Mouse (Mus musculus) adrenal gland, postnatal 14 days (tissue): ENCODE data around the gene Ktn1. TPM values are rescaled to one million over a fixed set of nuclear protein-coding genes. Genes with fewer than 3 reads are reported as not detected.

Experiments
- DNase-seq: peaks from one replicate; pipeline ENCODE4 v3.0.0; 2021; ENCODE audit warnings: mixed read lengths
- total RNA-seq: library from RNA; stranded (reverse); gene quantifications from 2 replicates; pipeline ENCODE4 v1.2.3, GENCODE M21; 2021

The Ktn1 gene
- total RNA-seq, 1 experiment from 2014 or later, result 53.5 TPM

DNA sequence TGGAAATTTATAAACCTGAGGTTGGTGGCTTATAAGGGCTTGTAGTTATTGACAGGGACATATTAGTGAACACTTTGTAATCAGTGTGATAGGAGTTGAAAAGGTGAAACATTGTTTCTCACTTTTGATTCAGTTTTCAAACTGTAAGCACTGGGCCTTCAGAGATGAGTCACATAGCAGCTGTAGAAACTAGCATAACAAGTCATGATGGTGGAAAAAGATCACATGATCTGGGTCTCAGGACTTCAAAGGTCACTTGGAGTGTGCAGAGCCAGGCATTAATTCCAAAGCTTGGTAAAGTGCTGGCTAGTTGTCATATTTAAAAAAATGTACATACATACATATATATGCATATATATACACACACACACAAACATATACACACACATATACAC lies 16.2 kb downstream of the Ktn1 start:
- no peak for DNase-seq

DNA sequence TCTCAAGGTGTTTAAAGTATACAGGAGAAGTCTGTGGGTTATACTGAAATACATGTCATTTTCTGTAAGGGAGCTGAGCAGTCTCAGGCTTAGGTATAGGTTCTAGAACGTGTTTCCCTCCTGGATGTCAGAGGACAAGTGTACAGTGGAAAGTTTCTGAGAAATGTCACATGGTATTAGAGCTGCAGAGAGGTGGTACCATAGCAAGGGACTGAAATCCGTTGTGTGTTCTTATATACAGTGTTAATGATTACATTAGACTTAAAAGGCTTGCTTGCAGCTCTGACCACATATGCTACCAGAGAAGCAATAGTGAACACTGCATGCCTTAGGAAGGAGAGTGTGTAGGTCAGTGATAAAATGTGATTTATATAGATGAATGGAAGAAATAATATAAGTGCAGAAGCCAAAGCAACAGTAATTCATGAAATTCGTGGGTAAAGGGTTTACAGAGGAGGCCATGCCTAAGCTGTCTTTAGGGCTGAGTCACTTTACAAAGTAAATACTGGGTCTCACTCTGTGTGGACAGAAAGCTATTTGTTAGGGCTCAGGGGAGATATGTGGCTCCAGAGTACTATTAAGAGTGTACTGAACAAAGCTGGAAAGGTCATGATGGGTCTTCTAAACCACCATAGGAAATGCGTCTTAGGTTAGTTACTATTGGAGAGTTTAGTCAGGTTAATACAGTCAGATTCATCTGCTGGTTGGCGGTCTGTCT lies 17.0 kb downstream of the Ktn1 start:
- DNase-seq, result no peak

DNA sequence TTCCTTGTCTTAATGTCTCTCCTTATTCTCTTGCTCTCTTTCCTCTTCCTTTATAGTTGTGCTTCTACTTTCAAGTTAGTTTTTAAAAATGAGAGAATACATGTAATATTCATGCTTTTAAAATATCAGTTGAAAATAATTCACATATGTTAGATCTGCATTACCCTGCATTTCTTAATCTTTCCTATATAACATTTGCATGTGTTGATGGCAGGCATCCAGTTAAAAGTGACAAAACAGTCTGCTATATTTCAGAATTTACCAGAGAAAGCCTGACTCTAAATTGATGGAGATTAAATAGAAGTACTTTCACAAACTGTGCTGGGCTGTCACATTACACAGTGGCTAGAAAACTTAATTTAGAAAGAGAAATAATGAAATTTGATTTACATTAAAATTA lies 19.8 kb downstream of the Ktn1 start:
- no peak for DNase-seq

DNA sequence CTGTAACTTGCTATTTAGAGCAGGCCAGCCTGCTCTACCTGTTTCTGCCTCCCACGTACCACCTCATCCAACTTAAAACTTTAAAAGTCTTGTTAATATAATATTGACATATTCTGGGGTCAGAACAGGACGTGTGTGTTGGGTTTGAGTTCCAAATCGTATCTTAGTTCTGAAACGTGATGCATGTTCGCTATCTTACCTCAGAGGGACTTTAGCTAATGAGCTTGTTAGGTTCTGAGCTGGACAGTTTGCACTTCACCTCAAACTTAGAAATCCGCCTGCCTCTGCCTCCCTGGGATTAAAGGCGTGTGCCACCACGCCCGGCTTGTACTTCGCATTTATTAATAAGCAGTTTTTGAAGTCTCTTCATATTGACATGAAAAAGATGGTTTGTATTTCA lies 34.6 kb downstream of the Ktn1 start:
- DNase-seq, result no peak

DNA sequence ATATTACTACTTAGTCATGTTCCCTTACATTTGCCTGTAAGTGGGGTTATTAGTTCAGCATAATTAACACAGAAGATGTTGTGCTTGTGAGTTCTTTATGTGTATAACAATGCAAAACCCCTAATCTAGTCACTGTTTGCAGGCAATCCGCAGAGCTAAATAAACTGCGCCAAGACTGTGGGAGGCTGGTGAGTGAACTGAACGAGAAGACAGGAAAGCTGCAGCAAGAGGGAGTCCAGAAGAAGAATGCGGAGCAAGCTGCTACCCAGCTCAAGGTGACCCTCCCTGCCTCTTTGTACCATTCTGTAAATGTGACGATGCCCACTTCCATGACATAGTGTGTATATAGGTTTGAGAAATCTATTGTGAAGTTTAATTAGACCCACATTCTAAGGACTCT lies 36.3 kb downstream of the Ktn1 start:
- DNase-seq, result no peak

DNA sequence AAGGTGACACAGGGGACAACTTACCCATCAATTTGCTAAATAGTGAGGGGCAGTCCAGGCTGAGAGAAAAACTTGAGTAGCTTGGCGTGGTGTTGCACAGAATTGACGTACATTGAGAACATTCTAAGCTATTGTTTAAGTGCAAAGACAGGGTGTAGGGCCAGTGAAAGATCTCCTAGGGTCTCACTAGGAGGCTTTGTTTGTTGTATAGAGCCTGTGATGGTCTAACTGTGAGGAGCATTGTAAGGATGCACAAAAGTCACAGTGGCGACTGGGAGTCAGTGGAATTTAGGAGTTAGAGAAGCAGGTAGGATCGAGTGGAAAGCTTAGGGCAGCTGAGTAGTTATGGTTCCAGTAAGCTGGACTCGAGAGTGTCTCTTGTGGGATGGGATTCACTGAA lies 50.9 kb downstream of the Ktn1 start:
- no peak for DNase-seq

DNA sequence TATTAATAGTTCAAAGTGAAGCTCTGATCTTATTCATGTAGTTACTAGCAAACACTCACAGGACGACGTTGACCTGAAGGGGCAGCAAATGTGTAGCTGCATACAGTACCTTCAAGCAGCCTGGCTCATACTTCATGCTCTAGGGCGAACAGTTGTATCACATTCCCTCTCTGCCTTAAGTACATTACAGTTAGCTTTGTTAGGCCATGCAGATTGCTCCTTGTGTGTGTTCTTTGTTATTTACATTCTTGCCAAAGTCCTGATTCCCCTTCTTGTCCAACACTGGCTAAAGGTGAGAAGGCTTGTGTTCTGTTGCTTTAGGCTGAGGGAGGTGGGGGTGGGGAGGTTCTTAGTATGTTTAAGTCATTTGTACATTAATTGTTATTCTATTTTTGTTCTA lies 61.3 kb downstream of the Ktn1 start:
- DNase-seq, result no peak

DNA sequence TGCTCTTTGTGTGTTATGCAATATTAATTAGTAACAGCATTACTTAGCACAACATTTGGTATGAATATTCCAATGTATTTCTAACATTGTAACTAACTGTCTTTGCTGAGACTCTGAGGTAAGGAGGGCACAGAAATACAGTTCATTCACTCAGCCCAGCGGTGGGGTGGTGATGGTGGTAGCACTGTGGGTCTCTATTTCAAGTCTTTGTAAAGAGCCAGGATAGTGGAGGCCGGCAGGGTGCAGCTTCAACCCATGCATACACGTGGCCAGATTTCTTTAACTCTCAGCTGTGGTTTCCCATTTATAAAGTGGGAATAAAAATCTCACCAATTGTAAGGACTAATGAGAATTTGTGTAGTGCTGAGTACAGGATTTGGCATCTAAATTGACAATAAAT lies 67.5 kb downstream of the Ktn1 start:
- no peak for DNase-seq

DNA sequence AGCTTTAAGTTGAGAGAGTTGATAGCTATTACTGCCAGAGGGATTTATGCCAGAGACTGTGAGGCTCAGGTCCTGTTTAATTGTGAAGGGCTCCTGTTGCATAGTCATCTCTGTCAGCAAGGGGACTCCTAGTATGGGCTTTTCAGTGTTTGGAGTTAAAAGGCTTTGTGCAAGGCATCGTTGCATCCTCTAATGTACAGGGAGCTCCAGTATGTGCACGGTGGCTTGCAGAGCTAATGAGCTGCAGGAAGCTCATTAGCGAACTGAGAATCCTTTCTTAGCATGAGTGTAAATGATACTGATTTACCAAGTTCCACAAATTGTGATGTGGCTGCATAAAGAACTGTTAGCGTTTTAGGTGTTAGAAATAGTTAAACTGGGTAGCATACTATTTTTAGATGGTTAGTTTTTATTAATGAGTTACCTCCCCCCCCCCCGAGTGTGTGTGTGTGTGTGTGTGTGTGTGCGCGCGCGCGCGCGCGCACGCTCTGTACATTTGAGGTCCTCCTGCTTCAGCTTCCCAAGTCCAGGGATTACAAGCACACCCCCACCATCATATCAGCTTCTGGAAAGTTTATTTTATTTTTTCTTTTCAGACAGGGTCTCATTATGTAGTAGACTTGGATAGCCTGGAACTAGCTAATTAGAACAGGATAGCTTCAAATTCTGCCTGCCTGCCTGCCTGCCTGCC lies 69.8 kb downstream of the Ktn1 start:
- no peak for DNase-seq

DNA sequence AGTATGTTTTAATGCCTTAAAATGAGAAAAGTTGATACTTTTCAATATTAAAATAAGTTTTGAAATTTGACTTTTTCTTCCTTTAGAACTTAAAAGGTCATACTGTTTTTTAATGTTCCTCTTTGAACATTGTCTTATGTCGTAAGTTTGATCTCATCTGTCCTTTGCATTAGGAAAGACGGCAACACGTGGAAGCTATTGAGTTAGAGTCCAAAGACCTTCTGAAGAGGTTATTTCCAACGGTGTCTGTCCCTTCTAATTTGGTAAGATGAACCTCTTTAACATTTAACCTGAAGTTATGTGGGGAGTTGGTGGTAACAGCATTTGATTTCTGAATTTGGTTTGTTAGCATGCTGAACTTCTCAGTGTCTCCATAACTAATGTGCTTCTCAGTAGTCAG lies 71.8 kb downstream of the Ktn1 start:
- no peak for DNase-seq

DNA sequence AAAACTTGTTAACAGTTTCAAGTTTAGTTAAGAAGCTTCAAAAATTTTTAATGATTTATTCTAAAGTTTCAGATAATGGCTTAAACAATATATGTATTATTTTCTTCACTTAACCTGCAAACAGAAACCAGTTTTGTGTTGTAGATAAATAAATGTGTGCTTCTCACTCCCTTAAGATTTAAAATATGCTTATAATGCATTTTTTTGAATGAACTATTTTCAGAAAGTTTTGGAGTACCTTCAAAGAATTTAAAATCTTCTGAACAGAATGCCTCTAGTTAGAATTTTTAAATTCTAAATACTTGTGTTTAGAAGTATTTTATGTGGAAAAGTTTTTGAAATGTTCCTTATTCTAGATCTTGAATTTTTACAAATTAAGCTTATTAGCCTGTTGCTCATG lies 74.8 kb downstream of the Ktn1 start:
- DNase-seq, result no peak

DNA sequence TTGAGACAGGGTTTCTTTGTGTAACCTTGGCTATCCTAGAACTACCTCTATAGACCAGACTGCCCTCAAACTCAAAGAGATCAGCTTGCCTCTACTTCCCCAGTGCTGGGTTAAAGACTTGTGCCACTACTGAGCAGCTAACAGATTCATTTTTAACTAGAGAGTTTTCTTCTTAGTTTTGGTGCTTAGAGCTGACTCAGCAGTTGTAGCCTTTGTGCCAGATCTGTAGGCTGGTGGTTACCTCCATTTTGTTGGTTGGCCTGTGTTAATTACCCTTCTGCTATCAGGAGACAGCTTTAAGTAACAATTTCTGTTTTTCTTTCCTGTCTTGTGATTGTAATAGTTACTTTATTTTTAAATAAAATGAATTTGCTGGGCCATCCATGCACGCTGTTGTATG lies 80.3 kb downstream of the Ktn1 start:
- DNase-seq, result no peak

DNA sequence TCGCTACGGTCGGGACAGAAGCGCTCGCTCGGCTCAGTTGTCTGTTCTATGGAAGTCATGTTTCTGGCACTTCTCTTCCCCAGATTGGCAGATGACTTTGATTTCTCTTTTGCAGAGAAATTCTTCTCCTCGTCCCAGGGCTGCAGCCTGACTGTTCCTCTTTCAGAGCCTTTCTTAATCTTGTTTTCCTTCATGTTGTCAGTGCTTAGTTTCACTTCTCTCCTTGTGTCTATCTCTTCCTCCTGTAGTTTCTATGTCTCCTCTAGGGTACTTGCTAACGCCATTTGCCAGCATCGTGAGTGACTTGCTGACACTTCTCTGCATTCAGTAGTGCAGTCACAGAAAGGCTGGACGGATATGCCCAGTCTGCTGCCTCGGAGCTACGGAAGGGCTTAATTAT lies 87.1 kb downstream of the Ktn1 start:
- no peak for DNase-seq

DNA sequence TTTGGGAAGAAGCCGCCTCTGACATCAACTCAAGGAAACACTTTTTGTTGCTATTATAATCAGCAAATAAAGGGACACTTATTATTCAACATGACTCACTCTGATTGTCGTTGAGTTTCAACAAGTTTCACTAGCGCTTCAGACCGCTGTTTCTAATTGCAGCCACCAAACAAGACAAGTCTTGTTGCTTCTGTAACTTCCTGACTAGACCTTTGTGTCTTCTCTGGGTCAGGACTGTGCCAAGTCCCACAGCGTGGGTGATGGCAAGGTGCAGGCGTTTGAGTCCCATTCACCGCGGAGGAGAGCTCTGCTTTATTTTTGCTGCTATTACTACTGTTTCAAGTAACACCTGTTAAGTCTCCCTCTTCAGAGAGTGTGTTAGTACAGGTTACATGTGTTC lies 88.2 kb downstream of the Ktn1 start:
- DNase-seq, result no peak

DNA sequence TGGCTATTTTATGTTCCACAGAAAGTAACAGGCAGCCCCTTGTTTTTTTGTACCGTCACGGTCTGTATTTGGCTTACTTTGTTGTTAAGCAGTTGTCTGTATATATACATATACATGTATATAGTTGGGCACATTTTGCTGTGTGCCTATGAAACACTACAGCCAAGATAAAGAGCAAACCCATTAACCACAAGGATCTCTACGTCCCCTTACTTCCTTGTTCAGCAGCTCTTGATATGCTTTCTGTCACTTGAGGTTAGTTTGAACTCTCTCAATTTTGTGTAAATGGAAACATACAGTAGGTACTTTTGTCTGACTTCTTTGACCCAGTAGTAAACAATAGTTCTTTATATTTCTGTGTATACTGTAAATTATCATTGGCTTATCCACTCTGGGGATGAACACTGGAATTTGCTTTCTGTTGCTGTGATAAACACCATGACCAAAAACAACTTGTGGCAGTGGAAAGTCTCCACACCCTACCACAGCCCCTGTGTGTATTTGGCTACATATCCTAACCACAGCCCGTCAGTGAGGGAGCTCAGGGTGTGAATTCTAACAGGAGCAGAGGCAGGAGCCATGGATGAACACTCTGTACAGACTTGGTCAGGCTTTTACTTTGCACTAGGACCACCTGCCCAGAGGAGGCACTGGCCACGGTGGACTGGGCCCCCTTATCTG lies 92.2 kb downstream of the Ktn1 start:
- DNase-seq, result no peak

DNA sequence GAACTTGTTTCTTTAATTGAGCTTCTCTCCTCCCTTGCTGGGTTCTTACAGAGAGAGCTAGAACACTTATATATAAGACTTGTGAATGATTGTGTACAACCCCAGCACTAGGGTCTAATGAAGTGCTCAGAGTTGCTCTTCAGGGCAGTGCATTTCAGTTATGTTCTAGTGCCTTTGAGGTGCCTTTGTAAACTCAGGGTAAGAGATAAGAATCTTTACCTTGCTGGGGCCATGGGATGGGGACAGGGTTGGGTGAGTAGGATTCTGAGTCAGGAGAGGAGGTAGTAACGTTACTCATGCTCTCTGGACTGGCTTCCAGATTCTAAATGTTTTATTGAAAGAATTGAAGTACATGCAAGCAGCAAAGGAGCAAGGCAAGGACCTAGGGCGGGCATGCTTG lies 92.8 kb downstream of the Ktn1 start:
- DNase-seq, result no peak

DNA sequence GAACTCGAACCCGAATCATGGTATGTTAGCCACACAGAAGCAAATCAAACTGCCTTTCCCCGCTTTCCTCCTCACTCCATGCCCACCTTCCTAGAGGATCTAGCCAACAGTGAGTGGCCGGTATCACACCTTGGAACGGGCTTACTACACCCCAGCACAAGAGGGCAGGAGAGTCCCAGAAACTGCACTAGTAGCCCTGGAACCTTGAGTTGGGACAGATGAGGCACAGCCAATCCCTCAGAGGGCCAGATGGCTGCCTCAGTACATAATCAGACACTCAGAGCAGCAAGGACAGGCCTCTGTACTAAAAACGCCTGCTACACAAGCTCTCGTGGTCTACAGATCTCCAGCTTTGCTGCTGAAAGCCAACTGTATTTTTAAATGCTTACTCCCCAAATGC lies 94.4 kb downstream of the Ktn1 start:
- no peak for DNase-seq

DNA sequence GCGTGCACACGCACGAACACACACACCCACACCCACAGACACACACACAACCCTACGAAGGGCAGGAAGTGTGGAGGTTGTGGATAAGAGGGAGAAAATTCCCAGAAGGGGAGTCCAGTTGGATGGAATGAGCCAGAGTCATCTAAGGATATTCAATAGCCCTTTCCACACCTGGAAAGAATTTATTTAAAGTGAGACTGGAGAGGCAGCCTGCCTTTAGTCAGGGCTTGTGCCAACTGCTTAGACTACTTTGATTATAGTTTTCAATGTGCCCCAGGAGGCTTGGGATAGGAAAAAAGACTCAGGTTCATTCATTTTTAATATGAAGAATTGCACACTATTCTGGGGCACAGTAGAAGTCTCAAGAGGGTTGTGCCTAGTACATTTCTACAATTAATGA lies 96.8 kb downstream of the Ktn1 start:
- no peak for DNase-seq

DNA sequence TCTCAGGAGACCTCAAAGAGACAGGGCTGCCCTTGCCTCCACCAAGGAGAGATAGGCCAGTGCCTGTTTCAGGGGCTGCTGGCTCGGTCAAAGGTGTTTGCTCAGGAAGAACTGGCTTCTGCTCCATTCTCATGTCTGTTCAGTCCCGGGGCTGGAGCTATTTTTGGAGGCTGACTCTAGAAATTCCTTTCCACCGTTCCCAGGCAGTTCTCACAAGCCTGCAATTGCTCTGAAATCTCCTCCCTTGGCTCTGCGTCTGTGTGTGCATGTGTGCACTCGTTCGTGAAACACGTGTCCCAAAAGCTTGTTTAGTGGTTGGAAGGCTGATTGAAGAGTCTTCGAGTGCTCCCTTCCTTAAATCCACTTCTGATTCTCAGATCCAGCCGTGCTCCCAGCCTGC lies 99.3 kb downstream of the Ktn1 start:
- no peak for DNase-seq

DNA sequence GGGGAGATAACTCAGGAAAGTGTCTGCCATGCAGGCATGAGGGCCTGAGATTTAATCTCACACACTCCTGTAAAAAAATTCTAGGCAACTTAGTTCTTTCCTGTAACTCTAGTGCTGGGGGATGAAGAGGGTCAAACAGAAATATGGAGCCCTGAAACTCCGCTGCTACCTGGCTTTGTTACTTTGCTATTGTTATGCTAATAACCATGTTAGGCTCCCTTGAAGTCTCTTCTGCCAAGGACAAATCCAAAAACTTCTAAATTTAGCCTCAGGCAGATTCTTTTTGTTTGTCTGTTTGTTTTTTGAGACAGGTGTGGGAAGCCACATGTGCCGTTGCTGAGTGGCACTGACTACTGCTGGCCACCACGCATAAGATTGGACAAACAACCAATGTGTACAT lies 100.5 kb downstream of the Ktn1 start:
- no peak for DNase-seq

DNA sequence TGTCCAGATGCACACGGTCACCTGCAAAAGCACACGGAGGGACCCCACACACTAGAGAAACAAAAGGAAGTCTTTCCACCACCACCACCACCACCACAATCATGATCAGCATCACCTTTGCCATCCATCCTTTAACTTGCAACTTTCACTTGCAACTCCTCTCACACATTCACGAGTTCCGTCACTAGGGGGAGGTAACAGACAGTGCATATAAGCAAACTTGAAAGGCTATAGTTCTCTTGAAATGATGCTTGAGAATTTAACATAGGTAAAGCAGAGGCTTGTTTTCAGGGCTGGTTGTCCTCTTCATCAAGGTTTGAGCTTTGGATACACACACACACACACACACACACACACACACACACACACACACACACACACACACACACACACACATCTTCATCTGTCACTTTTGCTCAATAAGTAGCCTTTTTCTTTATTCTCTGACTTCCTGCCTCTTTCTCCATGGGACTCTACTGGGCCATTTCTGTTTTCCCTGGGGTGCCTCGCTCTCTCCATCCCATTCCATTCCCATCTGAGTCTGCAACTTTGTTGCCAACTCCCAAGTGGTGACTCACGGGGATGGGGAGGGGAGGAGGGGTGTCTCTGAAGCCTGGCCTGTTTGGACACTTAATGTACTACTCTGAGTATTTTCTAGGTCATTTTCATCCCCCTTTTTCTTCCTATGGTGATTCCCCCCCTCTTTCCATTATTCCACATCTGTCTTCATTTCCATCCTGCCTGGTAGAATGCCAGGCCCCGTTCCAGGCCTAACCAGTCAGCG lies 103.4 kb downstream of the Ktn1 start:
- DNase-seq, result peak; percentile 72

DNA sequence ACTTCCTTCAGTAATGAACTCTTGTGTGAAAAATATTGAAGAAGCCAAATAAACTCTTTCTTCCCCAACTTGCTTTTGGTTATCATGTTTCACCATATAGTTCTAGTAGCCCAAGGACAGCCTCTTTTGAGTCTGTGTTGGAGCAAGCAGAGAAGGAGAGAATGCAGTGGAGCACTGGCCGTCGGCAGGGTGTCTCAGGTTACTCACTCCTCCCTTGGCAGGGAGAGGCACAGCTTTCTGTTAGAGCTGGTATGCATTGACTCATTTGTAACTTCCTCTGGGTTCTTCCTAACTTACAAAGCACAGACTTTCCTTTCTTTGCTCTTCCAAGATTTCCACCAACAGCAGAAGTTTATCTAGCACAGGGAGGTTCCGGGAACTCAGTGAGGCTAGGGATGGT lies 105.3 kb downstream of the Ktn1 start:
- DNase-seq, result no peak
